Mouse (Mus musculus): Measurements from ENCODE around the gene Pmpca. TPM values are rescaled to one million over a fixed set of nuclear protein-coding genes. Genes with fewer than 3 reads are reported as not detected.

The Pmpca gene
- 86.8 and 97.9 TPM in 2 replicates for polyA plus RNA-seq (2015; fragmentation: Nextera tagmentation; extraction: Ambion mirVana)

DNA sequence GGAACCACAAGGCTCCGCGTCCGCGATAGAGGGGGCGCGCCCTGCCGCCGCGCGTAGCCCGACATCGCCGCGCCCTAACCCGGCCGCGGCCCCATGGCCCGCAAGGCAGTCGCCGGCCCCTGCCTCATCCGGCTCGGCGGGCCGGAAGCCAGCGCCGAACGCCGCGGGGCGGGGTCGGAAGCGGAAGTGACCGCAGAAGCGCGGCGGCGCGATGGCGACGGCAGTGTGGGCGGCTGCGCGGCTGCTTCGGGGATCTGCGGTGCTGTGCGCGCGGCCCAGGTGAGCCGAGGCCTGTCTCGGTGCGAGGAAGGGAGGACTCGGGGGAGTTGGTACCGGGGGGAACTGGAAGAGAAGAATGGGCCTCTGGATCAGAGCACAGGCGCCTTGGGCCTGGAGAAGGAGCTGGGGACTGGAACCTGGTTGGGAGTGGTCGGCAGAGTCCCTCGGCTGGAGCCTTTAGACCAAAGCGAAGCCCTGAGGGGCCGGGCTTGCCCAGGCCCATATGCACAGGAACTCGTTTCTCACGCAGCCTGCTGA, at the start of gene Pmpca, which contains the start of gene Entr1:
Pmpca (plus strand) TSS at position 186 of the 537 bp plus-strand sequence.
Entr1 (minus strand) TSS at position 163 of the 537 bp plus-strand sequence.
- Histone ChIP-seq H3K9me3 (no peaks in the 10 kb centered on the region), H3K4me1 (peaks cover 3% of the 10 kb centered on the region), H3K4me2 (peak within 1 kb of the TSS; percentile 84), H3K4me3 (replicated peaks) (peak within 1 kb of the TSS; percentile 91), H3K9ac (peak within 1 kb of the TSS; percentile 70), H3K27ac (peak within 1 kb of the TSS; percentile 55), H3K27me3 (replicated peaks) (no peaks in the 10 kb centered on the region), H3K36me3 (peaks cover 55% of the 10 kb centered on the region)
- under 1% methylated on average over 60 of the region's 60 CpGs for WGBS
- ATAC-seq (ENCODE audit: insufficient read depth, low FRiP score, low read depth): peak; percentile 93

DNA sequence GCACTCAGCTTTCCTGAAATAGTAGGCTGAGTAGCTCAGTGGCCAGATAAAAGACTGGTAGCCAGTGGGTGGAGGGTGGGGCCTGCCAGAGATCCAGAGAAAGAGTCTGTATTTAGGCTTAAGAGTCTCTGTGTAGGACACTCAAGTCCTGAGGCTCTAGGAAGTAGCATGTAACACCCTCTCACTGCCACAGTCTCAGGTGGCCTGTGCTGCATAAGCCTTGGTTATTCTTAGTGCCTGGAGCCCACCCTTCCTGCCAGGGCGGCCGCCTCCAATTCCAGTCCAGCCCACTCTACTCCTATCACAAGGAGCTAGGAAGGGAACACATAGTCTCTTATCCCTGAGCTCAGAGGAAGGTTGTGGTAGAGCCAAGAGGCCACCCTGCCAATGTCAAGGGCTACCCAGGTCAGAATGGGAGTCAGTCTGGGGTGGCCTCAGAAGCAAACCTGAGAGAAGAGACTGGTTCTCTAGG, 47.6 kb upstream of the Pmpca start:
- WGBS: 71% methylated on average over 2 of the region's 2 CpGs
- peaks cover 18% of the 10 kb centered on the region for H3K36me3 ChIP-seq
- H3K27me3 ChIP-seq (replicated peaks): no peaks in the 10 kb centered on the region
- H3K4me1 ChIP-seq: peaks cover 28% of the 10 kb centered on the region
- no peaks in the 10 kb centered on the region for H3K9me3 ChIP-seq
- no peak overlapping the region for H3K4me3 ChIP-seq (replicated peaks)
- no peak overlapping the region for H3K9ac ChIP-seq
- ATAC-seq (ENCODE audit: insufficient read depth, low FRiP score, low read depth): peak; percentile 27
- no peak overlapping the region for H3K4me2 ChIP-seq
- peak overlapping the region; percentile 81 for H3K27ac ChIP-seq

DNA sequence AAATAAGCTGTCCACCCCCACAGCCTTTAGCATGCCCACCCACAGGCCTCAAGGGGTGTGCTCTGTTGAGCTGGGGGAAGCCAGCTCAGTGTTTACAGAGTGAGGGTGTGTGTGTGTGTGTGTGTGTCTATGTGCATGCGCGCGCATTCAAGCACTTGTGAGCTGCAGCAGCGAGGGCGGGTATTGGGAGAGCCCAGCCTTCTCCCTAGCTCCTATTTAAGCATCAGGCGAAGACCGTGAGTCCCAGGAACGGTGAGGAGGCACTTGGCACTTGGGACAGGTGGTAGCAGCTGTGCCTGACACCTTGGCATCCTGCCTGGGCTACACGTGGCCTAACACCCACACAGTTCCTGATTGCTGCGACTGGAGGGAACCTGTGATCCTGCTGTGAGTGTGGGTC, 47.1 kb upstream of the Pmpca start:
- H3K36me3 ChIP-seq: peaks cover 22% of the 10 kb centered on the region

DNA sequence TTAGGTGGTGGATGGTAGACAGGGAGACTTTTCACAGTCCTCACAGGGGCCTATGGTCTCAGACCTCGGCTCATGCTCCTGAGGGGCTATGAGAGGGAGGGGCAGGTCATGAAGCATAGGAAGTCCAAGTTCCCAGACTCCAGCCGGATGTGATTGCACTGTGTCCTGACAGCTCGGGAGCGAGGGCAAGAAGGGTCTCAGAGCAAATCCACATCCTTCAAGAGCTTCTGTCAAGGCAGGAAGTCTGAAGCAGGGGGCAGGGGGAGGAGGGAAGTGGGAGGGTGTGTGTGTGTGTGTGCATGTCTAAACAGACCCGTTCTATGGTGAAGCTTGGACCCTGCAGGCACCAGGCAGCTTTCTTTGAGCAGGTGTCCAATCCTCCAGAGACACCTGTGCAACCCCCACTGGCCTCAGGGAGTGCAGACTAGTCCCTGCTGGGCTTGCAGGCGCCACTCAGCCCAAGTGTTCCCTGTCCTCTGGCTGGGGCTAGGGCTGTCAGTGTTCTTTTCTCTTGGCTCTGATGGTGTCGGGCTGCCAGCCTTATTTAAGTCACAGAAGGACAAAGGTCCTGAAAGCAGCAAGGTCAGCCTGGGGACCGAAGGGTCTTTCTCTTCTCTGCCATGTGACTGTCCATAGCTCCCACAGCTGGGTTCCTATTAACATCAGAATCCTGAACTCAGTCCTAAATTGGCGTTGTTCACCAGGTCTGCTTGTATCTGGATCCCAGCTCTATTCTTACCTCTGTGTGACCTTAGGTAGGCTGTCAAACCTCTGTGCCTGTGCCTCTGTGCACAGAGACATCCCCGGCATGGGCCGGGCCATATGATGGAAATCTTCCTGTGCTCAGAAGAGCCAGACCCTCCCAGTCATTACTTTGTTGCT, 46.3 kb upstream of the Pmpca start:
- ATAC-seq (ENCODE audit: insufficient read depth, low FRiP score, low read depth): peak; percentile 13; the same call in 1 of the 2 replicates
- 47% methylated on average over 11 of the region's 11 CpGs for whole genome bisulfite sequencing
- H3K27me3 ChIP-seq (replicated peaks): no peaks in the 10 kb centered on the region
- H3K36me3 ChIP-seq: peaks cover 26% of the 10 kb centered on the region
- H3K9me3 ChIP-seq: no peaks in the 10 kb centered on the region
- peaks cover 28% of the 10 kb centered on the region for H3K4me1 ChIP-seq
- peak overlapping the region; percentile 81 for H3K27ac ChIP-seq
- H3K4me3 ChIP-seq (replicated peaks): no peak overlapping the region
- H3K9ac ChIP-seq: peak overlapping the region; percentile 19; the same call in 1 of the 2 replicates
- 0 out of 2 replicates have a peak overlapping the region, but pooled peaks have one; percentile 19 for H3K4me2 ChIP-seq

More for the DNA sequence above, 47.1 kb upstream of the Pmpca start:
- H3K4me1 ChIP-seq: peaks cover 28% of the 10 kb centered on the region
- peak overlapping the region; percentile 81 for H3K27ac ChIP-seq
- no peaks in the 10 kb centered on the region for H3K27me3 ChIP-seq (replicated peaks)
- H3K4me3 ChIP-seq (replicated peaks): no peak overlapping the region
- no peaks in the 10 kb centered on the region for H3K9me3 ChIP-seq
- 27% methylated on average over 10 of the region's 10 CpGs for WGBS
- peak; percentile 85 for ATAC-seq (ENCODE audit: insufficient read depth, low FRiP score, low read depth)
- no peak overlapping the region for H3K9ac ChIP-seq
- H3K4me2 ChIP-seq: 0 out of 2 replicates have a peak overlapping the region, but pooled peaks have one; percentile 19

DNA sequence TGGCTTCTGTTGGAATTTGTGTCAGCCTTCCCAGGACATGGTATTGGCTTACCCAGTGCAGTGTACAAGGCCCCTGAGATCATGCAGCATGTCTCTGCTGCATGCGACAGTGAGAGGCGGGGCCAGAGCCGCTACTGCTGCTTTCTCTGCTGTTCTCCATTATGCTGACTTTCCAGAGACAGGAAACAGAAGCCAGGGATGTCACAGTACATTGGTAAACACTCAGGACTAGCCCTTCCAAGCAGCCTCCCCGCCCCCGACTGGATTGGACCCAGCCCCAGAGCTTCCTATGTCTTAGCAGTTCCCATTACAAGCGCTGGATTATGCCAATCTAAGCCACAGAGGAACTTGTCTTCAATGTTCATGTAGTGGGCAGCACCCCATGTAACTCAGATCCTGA, 40.9 kb upstream of the Pmpca start:
- 47% methylated on average over 6 of the region's 6 CpGs for WGBS
- Histone ChIP-seq H3K27ac (peak overlapping the region; percentile 57), H3K4me1 (peaks cover 15% of the 10 kb centered on the region), H3K36me3 (peaks cover 26% of the 10 kb centered on the region; the same call in 1 of the 2 replicates), H3K4me3 (replicated peaks) (no peak overlapping the region), H3K9ac (no peak overlapping the region), H3K27me3 (replicated peaks) (no peaks in the 10 kb centered on the region), H3K9me3 (no peaks in the 10 kb centered on the region), H3K4me2 (no peak overlapping the region)
- no peak for ATAC-seq (ENCODE audit: insufficient read depth, low FRiP score, low read depth)

DNA sequence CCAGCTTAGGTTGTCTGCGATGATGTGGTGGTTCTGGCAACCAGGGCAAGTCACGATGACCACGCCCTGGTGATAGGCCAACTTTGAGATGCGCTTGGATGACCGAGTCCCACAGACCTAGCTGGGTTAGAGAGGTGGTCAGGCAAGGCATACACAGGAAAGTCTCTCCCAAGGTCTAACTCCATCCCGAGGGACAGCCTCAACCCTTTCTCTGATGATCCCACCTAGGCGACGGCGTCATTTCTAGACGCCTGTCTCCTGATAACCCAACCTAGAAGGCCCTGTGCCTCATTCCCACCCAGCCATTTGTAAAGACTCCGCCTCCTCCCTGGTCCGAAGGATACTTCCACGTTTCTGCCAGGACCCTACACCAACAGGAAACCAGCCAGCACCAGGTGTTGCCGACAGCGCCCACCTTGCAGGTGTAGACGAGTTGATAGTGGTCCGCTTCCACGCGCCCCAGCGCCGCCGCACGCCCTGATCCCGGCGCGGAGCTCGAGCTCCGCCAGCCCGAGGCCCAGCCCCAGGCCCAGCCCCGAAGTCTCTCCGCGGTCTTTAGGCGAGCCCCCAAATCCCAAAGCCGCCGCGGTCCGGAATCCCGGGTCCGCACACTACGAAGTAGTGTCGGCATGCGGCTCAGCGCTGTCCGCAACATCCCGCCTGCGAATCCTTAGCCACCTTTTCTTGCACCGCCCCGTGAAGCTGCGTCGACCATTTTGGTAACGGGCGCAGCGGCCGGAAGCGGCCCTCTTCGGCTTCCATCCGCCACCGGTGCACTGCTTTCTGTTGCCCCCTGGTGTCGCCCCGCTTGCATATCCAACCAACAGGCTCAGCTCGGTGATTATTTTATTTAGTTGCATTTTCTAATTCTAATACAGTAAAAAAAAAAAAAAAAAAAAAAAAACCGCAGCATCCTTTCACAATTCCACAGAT, 37.5 kb upstream of the Pmpca start, which contains the start of gene Dnlz:
Dnlz (minus strand) TSS at position 753 of the 933 bp plus-strand sequence.
- peak within 1 kb of the TSS; percentile 92 for H3K4me2 ChIP-seq
- H3K27me3 ChIP-seq (replicated peaks): no peaks in the 10 kb centered on the region
- peaks cover 8% of the 10 kb centered on the region; the same call in 1 of the 2 replicates for H3K36me3 ChIP-seq
- peak within 1 kb of the TSS; percentile 87 for H3K27ac ChIP-seq
- H3K4me3 ChIP-seq (replicated peaks): peak within 1 kb of the TSS; percentile 68
- peak; percentile 77 for ATAC-seq (ENCODE audit: insufficient read depth, low FRiP score, low read depth)
- no peaks in the 10 kb centered on the region for H3K9me3 ChIP-seq
- peak within 1 kb of the TSS; percentile 92 for H3K9ac ChIP-seq
- 2% methylated on average over 62 of the region's 62 CpGs for WGBS
- H3K4me1 ChIP-seq: peaks cover 10% of the 10 kb centered on the region

DNA sequence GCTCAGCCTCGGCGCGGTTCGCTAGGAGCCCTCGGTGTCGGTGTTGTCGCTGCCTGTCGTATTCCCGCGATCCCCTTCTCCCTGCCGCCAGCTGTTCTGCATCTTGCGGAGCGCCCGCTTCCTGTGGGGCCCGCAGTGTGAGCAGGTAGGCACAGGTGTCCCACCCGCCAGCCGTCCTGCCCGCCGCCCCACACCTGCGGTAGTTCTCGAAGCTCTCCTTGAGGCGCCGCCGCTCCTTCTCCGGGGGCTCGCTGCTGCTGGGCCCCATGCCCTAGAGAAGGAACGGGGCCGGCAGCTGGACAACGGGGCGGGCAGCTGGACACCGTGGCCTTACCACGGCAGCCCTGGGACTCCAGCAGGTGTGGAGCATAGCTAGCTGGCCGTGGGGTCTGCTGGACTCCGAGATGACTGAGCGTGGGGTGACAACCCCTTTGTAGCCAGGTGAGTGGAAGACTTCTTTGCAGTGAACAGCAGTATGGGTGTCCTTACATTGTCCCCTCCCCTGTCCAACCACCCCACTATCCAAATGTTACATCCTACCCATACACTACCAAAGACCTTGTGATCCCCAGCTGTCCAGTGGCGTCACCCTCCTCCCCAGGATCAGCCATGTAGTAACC, 36.7 kb upstream of the Pmpca start:
- peak overlapping the region; percentile 64 for H3K9ac ChIP-seq
- 0 out of 2 replicates have a peak, but pooled peaks cover under 1% of the 10 kb centered on the region for H3K36me3 ChIP-seq
- H3K4me1 ChIP-seq: peaks cover 10% of the 10 kb centered on the region
- no peak for ATAC-seq (ENCODE audit: insufficient read depth, low FRiP score, low read depth)
- no peaks in the 10 kb centered on the region for H3K27me3 ChIP-seq (replicated peaks)
- H3K4me3 ChIP-seq (replicated peaks): peak overlapping the region; percentile 68
- WGBS: 3% methylated on average over 36 of the region's 36 CpGs
- peak overlapping the region; percentile 58; the same call in 1 of the 2 replicates for H3K27ac ChIP-seq
- peak overlapping the region; percentile 92 for H3K4me2 ChIP-seq
- H3K9me3 ChIP-seq: no peaks in the 10 kb centered on the region

DNA sequence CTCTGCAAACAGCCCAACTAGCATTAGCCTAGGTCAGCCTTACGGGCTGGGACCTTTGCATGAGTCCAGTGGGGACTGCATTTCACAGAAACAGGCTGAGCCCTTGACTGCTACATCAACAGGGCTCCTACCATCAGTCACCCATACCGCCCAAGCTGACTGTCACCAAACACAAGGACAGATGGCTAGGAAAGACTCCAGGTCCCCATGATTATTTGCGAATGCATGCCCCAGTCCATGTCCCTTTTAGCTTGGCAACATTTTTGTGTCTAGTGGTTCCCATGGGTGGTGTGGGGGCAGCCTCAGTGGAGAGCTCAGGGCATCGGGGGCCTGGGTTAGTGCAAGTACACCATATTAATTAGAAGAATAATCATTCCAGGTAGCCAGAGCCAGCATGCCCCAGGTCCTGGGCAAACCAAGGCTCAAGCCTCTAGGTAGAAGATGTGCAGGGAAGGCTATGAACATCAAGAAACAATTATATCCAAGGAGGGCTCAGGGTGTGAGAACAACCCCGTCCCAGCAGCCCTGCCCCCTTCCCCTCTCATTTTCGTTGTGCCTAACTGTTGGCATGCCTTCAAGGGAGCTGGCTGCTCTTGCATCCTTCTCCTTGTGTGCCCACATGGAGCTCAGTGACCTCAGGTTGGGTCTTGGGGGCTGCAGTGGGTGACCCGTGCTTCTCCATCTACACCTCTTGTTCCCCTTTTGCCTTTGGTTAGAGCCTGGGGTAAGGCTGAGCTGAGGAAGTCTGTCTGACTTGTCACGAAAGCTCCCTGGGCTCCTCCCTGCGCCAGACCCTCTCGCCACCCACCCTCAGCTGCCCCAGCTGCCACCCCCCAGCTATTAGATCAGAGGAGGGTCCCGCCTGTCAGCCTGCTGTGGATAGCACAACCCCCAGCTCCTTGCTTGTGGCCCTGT, 35.8 kb upstream of the Pmpca start:
- Histone ChIP-seq H3K4me2 (peak overlapping the region; percentile 92), H3K36me3 (no peaks in the 10 kb centered on the region), H3K9ac (no peak overlapping the region), H3K9me3 (no peaks in the 10 kb centered on the region), H3K27ac (no peak overlapping the region), H3K4me1 (peaks cover 10% of the 10 kb centered on the region), H3K4me3 (replicated peaks) (peak overlapping the region; percentile 68), H3K27me3 (replicated peaks) (no peaks in the 10 kb centered on the region)
- no peak for ATAC-seq (ENCODE audit: insufficient read depth, low FRiP score, low read depth)
- WGBS: 86% methylated on average over 11 of the region's 11 CpGs

DNA sequence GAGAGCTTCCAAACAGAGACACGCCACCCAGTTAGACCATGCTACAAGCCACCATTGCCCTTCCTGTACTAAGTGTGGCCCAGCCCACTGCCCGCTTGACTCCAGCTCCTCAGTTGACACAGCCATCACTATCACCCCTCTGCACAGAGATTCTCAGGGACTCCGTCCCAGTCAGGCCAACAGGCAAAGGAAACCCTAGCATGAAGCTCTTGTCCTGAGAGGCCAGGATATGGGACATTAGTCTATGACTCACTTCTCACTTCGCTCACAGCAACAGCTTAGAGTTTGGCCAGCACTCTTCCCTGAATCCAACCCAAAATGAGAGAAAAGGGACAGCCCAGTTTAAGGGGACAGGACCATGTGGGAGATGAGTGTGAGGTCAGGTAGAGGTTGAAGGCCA, 34.7 kb upstream of the Pmpca start:
- Histone ChIP-seq H3K4me2 (no peak overlapping the region), H3K27me3 (replicated peaks) (no peaks in the 10 kb centered on the region), H3K4me3 (replicated peaks) (no peak overlapping the region), H3K27ac (no peak overlapping the region), H3K9me3 (no peaks in the 10 kb centered on the region), H3K9ac (no peak overlapping the region), H3K4me1 (peaks cover 10% of the 10 kb centered on the region), H3K36me3 (no peaks in the 10 kb centered on the region)
- 86% methylated on average over 4 of the region's 4 CpGs for WGBS
- ATAC-seq (ENCODE audit: insufficient read depth, low FRiP score, low read depth): no peak

DNA sequence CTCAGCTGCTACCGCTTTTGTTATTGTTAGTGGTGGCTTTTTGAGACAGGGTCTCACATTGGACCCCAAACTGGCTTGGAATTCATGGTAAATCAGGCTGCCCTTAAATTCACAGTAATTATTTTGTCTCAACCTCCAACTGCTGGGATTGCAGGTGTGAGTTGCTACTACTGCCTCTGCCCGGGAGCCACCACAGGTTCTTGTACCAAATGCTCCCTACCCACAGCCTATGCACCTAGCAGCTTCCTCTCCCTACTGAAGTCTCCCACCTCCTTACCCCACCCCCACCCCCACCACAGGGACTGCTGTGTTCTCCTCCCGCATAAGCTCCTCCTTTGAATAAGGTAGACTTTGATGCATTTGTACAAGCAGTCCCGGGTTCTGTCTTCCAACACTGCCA, 32.9 kb upstream of the Pmpca start:
- H3K27ac ChIP-seq: no peak overlapping the region
- H3K4me1 ChIP-seq: peaks cover 2% of the 10 kb centered on the region; the same call in 1 of the 2 replicates
- H3K9ac ChIP-seq: no peak overlapping the region
- 84% methylated on average over 4 of the region's 4 CpGs for WGBS
- no peak for ATAC-seq (ENCODE audit: insufficient read depth, low FRiP score, low read depth)
- no peaks in the 10 kb centered on the region for H3K27me3 ChIP-seq (replicated peaks)
- no peaks in the 10 kb centered on the region for H3K9me3 ChIP-seq
- H3K4me3 ChIP-seq (replicated peaks): no peak overlapping the region
- no peak overlapping the region for H3K4me2 ChIP-seq
- H3K36me3 ChIP-seq: no peaks in the 10 kb centered on the region

Measured in stomach, embryonic 15.5 days (tissue).